Mouse (Mus musculus) frontal cortex, adult (tissue): ENCODE results near the gene Ccdc54.

Experiments used
- ATAC-seq: cut with Nextera tagmentation; 2 replicates; pipeline ENCODE4 v1.9.2; 2017; ENCODE audit warnings: mild to moderate bottlenecking, moderate library complexity, mixed read lengths; ENCODE audit not compliant: low TSS enrichment

Gene Ccdc54

DNA sequence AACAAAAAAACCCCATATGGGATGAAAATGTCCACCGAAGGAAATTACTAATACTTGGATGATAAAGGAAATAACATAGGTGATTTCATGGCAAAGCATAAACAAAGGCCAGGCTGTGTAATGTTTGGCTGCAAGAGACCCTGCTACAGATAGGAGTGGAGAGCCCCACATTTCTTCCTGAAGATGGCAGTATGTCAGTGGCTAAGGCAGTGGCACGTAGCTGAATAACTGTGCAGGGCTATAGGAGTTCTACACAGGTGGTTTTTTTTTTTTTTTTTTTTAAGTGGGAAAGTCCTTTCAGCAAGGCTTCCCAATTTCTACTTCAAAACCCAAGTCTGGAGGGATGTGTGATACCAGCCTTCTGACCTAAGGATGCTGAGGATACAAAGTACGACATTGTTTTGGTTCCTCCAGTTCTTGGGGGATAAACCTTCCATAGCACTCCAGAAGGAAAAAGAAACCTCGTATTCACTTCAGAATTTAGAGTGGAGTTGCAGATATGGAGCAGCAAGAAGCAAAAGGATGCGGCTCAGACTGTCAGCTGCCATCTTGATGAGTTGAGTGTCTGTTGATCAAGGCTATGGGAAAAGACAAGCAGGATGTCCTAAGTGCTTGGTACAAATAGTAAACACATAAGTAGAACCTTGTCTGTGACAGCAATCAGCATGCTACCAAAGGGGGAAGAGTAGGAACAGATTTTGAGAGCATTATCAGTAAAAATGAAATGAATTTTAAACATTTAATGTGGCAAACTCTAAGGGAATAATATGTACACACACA, 48.2 kb downstream of the Ccdc54 start:
- ATAC-seq, result peak; percentile 83
